Mouse (Mus musculus): ENCODE data around the gene Zfr. TPM values are rescaled to one million over a fixed set of nuclear protein-coding genes. Genes with fewer than 3 reads are reported as not detected.

Zfr gene
- 81.7 and 87.6 TPM in 2 replicates for total RNA-seq (2017)

GRCm38 (mm10) chr15:12117242-12118092 is at the start of gene Zfr:
Zfr (plus strand) TSS chr15:12117831.
- ATAC-seq (replicated peaks in 1 of 2; ENCODE audit: insufficient read depth in 1 of 2, low FRiP score in 2 of 2, low TSS enrichment in 1 of 2, low read depth in 1 of 2, poor library complexity in 2 of 2, severe bottlenecking in 2 of 2), result peak; percentile 77 to 79

GRCm38 (mm10) chr15:12067971-12068370 is 49.7 kb upstream of the Zfr start:
- ATAC-seq (replicated peaks in 1 of 2; ENCODE audit: insufficient read depth in 1 of 2, low FRiP score in 2 of 2, low TSS enrichment in 1 of 2, low read depth in 1 of 2, poor library complexity in 2 of 2, severe bottlenecking in 2 of 2), result no peak

GRCm38 (mm10) chr15:12068395-12069218 is 49.0 kb upstream of the Zfr start:
- ATAC-seq (replicated peaks in 1 of 2; ENCODE audit: insufficient read depth in 1 of 2, low FRiP score in 2 of 2, low TSS enrichment in 1 of 2, low read depth in 1 of 2, poor library complexity in 2 of 2, severe bottlenecking in 2 of 2), result no peak

- no peak for ATAC-seq (replicated peaks in 1 of 2; ENCODE audit: insufficient read depth in 1 of 2, low FRiP score in 2 of 2, low TSS enrichment in 1 of 2, low read depth in 1 of 2, poor library complexity in 2 of 2, severe bottlenecking in 2 of 2)
Observed at GRCm38 (mm10) chr15:12072709-12073336, 44.8 kb upstream of the Zfr start.

- no peak for ATAC-seq (replicated peaks in 1 of 2; ENCODE audit: insufficient read depth in 1 of 2, low FRiP score in 2 of 2, low TSS enrichment in 1 of 2, low read depth in 1 of 2, poor library complexity in 2 of 2, severe bottlenecking in 2 of 2)
Observed at GRCm38 (mm10) chr15:12074426-12074825, 43.2 kb upstream of the Zfr start.

GRCm38 (mm10) chr15:12082344-12082743 is 35.3 kb upstream of the Zfr start:
- no peak for ATAC-seq (replicated peaks in 1 of 2; ENCODE audit: insufficient read depth in 1 of 2, low FRiP score in 2 of 2, low TSS enrichment in 1 of 2, low read depth in 1 of 2, poor library complexity in 2 of 2, severe bottlenecking in 2 of 2)

GRCm38 (mm10) chr15:12084164-12084563 is 33.5 kb upstream of the Zfr start:
- no peak for ATAC-seq (replicated peaks in 1 of 2; ENCODE audit: insufficient read depth in 1 of 2, low FRiP score in 2 of 2, low TSS enrichment in 1 of 2, low read depth in 1 of 2, poor library complexity in 2 of 2, severe bottlenecking in 2 of 2)

- peak in 1 of 2 experiments; percentile 65; a peak in 2 of 4 replicates for ATAC-seq (replicated peaks in 1 of 2; ENCODE audit: insufficient read depth in 1 of 2, low FRiP score in 2 of 2, low TSS enrichment in 1 of 2, low read depth in 1 of 2, poor library complexity in 2 of 2, severe bottlenecking in 2 of 2)
Observed at GRCm38 (mm10) chr15:12084859-12085258, 32.8 kb upstream of the Zfr start.

GRCm38 (mm10) chr15:12087634-12088033 is 30.0 kb upstream of the Zfr start:
- ATAC-seq (replicated peaks in 1 of 2; ENCODE audit: insufficient read depth in 1 of 2, low FRiP score in 2 of 2, low TSS enrichment in 1 of 2, low read depth in 1 of 2, poor library complexity in 2 of 2, severe bottlenecking in 2 of 2), result no peak

GRCm38 (mm10) chr15:12088091-12088490 is 29.5 kb upstream of the Zfr start:
- ATAC-seq (replicated peaks in 1 of 2; ENCODE audit: insufficient read depth in 1 of 2, low FRiP score in 2 of 2, low TSS enrichment in 1 of 2, low read depth in 1 of 2, poor library complexity in 2 of 2, severe bottlenecking in 2 of 2), result no peak

GRCm38 (mm10) chr15:12090087-12090486 is 27.5 kb upstream of the Zfr start:
- ATAC-seq (replicated peaks in 1 of 2; ENCODE audit: insufficient read depth in 1 of 2, low FRiP score in 2 of 2, low TSS enrichment in 1 of 2, low read depth in 1 of 2, poor library complexity in 2 of 2, severe bottlenecking in 2 of 2), result no peak

- no peak for ATAC-seq (replicated peaks in 1 of 2; ENCODE audit: insufficient read depth in 1 of 2, low FRiP score in 2 of 2, low TSS enrichment in 1 of 2, low read depth in 1 of 2, poor library complexity in 2 of 2, severe bottlenecking in 2 of 2)
Observed at GRCm38 (mm10) chr15:12090981-12091669, 26.5 kb upstream of the Zfr start.

- ATAC-seq (replicated peaks in 1 of 2; ENCODE audit: insufficient read depth in 1 of 2, low FRiP score in 2 of 2, low TSS enrichment in 1 of 2, low read depth in 1 of 2, poor library complexity in 2 of 2, severe bottlenecking in 2 of 2), result peak; percentile 22 to 82; a peak in 1 of 4 replicates
Observed at GRCm38 (mm10) chr15:12091781-12092458, 25.7 kb upstream of the Zfr start.

GRCm38 (mm10) chr15:12093026-12093960 is 24.3 kb upstream of the Zfr start:
- no peak for ATAC-seq (replicated peaks in 1 of 2; ENCODE audit: insufficient read depth in 1 of 2, low FRiP score in 2 of 2, low TSS enrichment in 1 of 2, low read depth in 1 of 2, poor library complexity in 2 of 2, severe bottlenecking in 2 of 2)

GRCm38 (mm10) chr15:12093961-12094566 is 23.6 kb upstream of the Zfr start:
- no peak for ATAC-seq (replicated peaks in 1 of 2; ENCODE audit: insufficient read depth in 1 of 2, low FRiP score in 2 of 2, low TSS enrichment in 1 of 2, low read depth in 1 of 2, poor library complexity in 2 of 2, severe bottlenecking in 2 of 2)
